Mouse (Mus musculus) CH12.LX (cell line): Measurements from ENCODE around the gene Cyp2t4. TPM values are rescaled to one million over a fixed set of nuclear protein-coding genes. Genes with fewer than 3 reads are reported as not detected.

Experiments used
- DNase-seq: peaks from one replicate; pipeline ENCODE4 v3.0.0-alpha.2; 2013; ENCODE audit errors: extremely low read depth
- H3K27ac ChIP-seq: 2 replicates; pipeline ENCODE4 v1.5.1; 2012; ENCODE audit warnings: low read depth, mild to moderate bottlenecking, control low read depth, moderate library complexity; ENCODE audit not compliant: insufficient read depth
- H3K27me3 ChIP-seq: replicated peaks from 2 replicates; pipeline ENCODE3; 2012; ENCODE audit warnings: inconsistent platforms
- H3K36me3 ChIP-seq, 2 experiments: replicated peaks in 1 of 2; 2 replicates each; pipeline versions ENCODE3 to v1.6.1; 2012; ENCODE audit warnings: inconsistent platforms in 1 of 2, low read length in 1 of 2, mild to moderate bottlenecking in 1 of 2, mixed read lengths in 1 of 2, moderate library complexity in 1 of 2; ENCODE audit not compliant: control insufficient read depth in 1 of 2, insufficient read depth in 1 of 2
- H3K4me1 ChIP-seq, 2 experiments: 2 replicates each; pipeline ENCODE4 v1.6.1; 2012; ENCODE audit warnings: inconsistent platforms in 1 of 2, moderate library complexity in 1 of 2; ENCODE audit not compliant: insufficient read depth in 2 of 2, control insufficient read depth in 1 of 2
- H3K4me2 ChIP-seq: 2 replicates; pipeline ENCODE4 v1.6.1; 2012; ENCODE audit warnings: low read depth, mild to moderate bottlenecking, control low read depth; ENCODE audit not compliant: poor library complexity, insufficient read depth, severe bottlenecking
- H3K4me3 ChIP-seq, 3 experiments: fragments of 150-350 bp in 1 of 3; sonication (generic) in 1 of 3; replicated peaks in 1 of 3; 2 replicates each; pipeline versions ENCODE3 to v1.5.1; 2011 to 2012; ENCODE audit warnings: low read depth in 2 of 3, low read length in 2 of 3, mild to moderate bottlenecking in 2 of 3, moderate library complexity in 2 of 3, control low read depth in 1 of 3, improper control_type of control experiment in 1 of 3, inconsistent platforms in 1 of 3, mixed read lengths in 1 of 3; ENCODE audit not compliant: poor library complexity in 1 of 3
- H3K79me2 ChIP-seq: replicated peaks from 2 replicates; pipeline ENCODE4 v1.6.1; 2012; ENCODE audit warnings: mild to moderate bottlenecking, moderate library complexity; ENCODE audit not compliant: control insufficient read depth, poor library complexity, insufficient read depth, severe bottlenecking; ENCODE audit errors: extremely low read depth
- H3K9ac ChIP-seq: 2 replicates; pipeline ENCODE4 v1.6.1; 2012; ENCODE audit warnings: low read depth, mild to moderate bottlenecking, control low read depth, moderate library complexity; ENCODE audit not compliant: insufficient read depth
- H3K9me3 ChIP-seq: replicated peaks from 2 replicates; pipeline ENCODE3; 2012; ENCODE audit warnings: low read length, inconsistent platforms, mixed read lengths
- CHD2 ChIP-seq: IDR thresholded peaks from 2 replicates; pipeline ENCODE4 v1.6.1; 2011; ENCODE audit warnings: low read length, improper control_type of control experiment
- CTCF ChIP-seq, 2 experiments: IDR thresholded peaks in 1 of 2; conservative IDR thresholded peaks in 1 of 2; 2 replicates each; pipeline ENCODE4 v1.5.1; 2011 to 2012; ENCODE audit warnings: low read depth in 2 of 2, low read length in 2 of 2, improper control_type of control experiment in 1 of 2, inconsistent platforms in 1 of 2, mild to moderate bottlenecking in 1 of 2, moderate library complexity in 1 of 2
- ETS1 ChIP-seq: conservative IDR thresholded peaks from 2 replicates; pipeline ENCODE4 v1.6.1; 2012; ENCODE audit warnings: low read depth, mild to moderate bottlenecking, inconsistent platforms, low read length, improper control_type of control experiment, moderate library complexity
- JUN ChIP-seq: IDR thresholded peaks from 2 replicates; pipeline ENCODE4 v1.6.1; 2011; ENCODE audit warnings: low read depth, mild to moderate bottlenecking, low read length, improper control_type of control experiment, moderate library complexity; ENCODE audit not compliant: insufficient read depth
- JUND ChIP-seq: conservative IDR thresholded peaks from 2 replicates; pipeline ENCODE4 v1.6.1; 2011; ENCODE audit warnings: low read depth, low read length, improper control_type of control experiment
- MAFK ChIP-seq: IDR thresholded peaks from 2 replicates; pipeline ENCODE4 v1.6.1; 2011; ENCODE audit warnings: low read length, improper control_type of control experiment; ENCODE audit not compliant: insufficient replicate concordance
- MEF2A ChIP-seq: IDR thresholded peaks from 2 replicates; pipeline ENCODE4 v1.6.1; 2014; ENCODE audit warnings: low read depth, mild to moderate bottlenecking, inconsistent platforms, low read length, improper control_type of control experiment, borderline replicate concordance
- MXI1 ChIP-seq: IDR thresholded peaks from 2 replicates; pipeline ENCODE4 v1.6.1; 2011; ENCODE audit warnings: mild to moderate bottlenecking, low read depth, low read length, improper control_type of control experiment
- NELFE ChIP-seq: IDR thresholded peaks from 2 replicates; pipeline ENCODE4 v1.6.1; 2011; ENCODE audit warnings: low read depth, low read length, improper control_type of control experiment
- POLR2AphosphoS2 ChIP-seq: IDR thresholded peaks from 2 replicates; pipeline ENCODE4 v1.6.1; 2011; ENCODE audit warnings: low read depth, low read length, improper control_type of control experiment
- RAD21 ChIP-seq: IDR thresholded peaks from 2 replicates; pipeline ENCODE4 v1.6.1; 2011; ENCODE audit warnings: low read depth, mild to moderate bottlenecking, low read length, improper control_type of control experiment, moderate library complexity
- SMC3 ChIP-seq: IDR thresholded peaks from 2 replicates; pipeline ENCODE4 v1.6.1; 2011; ENCODE audit warnings: low read depth, low read length, improper control_type of control experiment
- TBP ChIP-seq: conservative IDR thresholded peaks from 2 replicates; pipeline ENCODE4 v1.6.1; 2011; ENCODE audit warnings: low read depth, low read length, improper control_type of control experiment
- TCF12 ChIP-seq: IDR thresholded peaks from 2 replicates; pipeline ENCODE4 v1.6.1; 2014; ENCODE audit warnings: low read depth, mild to moderate bottlenecking, inconsistent platforms, low read length, improper control_type of control experiment
- UBTF ChIP-seq: IDR thresholded peaks from 2 replicates; pipeline ENCODE4 v1.6.1; 2012; ENCODE audit warnings: low read depth, mild to moderate bottlenecking, inconsistent platforms, low read length, improper control_type of control experiment, moderate library complexity
- USF1 ChIP-seq: IDR thresholded peaks from 2 replicates; pipeline ENCODE4 v1.6.1; 2014; ENCODE audit warnings: low read depth, mild to moderate bottlenecking, inconsistent platforms, low read length, improper control_type of control experiment
- USF2 ChIP-seq: conservative IDR thresholded peaks from 2 replicates; pipeline ENCODE4 v1.6.1; 2011; ENCODE audit warnings: low read depth, low read length, improper control_type of control experiment
- ZKSCAN1 ChIP-seq: IDR thresholded peaks from 2 replicates; pipeline ENCODE4 v1.6.1; 2012; ENCODE audit warnings: low read depth, inconsistent platforms, low read length, improper control_type of control experiment, borderline replicate concordance
- ZNF384 ChIP-seq: IDR thresholded peaks from 2 replicates; pipeline ENCODE4 v1.6.1; 2012; ENCODE audit warnings: low read depth, low read length, improper control_type of control experiment, inconsistent platforms
- dilution Hi-C: fragments of 300-500 bp; cut with MboI; formaldehyde crosslinking; loops from 2 replicates; pipeline ENCODE4 v1.14.3; 2020; ENCODE audit warnings: low sequenced_read_pairs; ENCODE audit not compliant: extremely low pct_unique_long_range_greater_than_20kb, extremely low pct_ligation_motif_present
- in situ Hi-C: fragments of 300-500 bp; cut with MboI; formaldehyde crosslinking; loops from 3 replicates; pipeline ENCODE4 v1.14.3; 2019; ENCODE audit warnings: low sequenced_read_pairs, low pct_ligation_motif_present, low pct_unique_long_range_greater_than_20kb, mixed read lengths
- polyA plus RNA-seq: library from polyadenylated mRNA; unstranded; fragments of >175 nt; gene quantifications from 2 replicates; pipeline ENCODE4 v1.2.1, GENCODE M21; 2012; ENCODE audit warnings: low read depth; ENCODE audit not compliant: insufficient read length
- total RNA-seq, 2 experiments: library from RNA; depleted of rRNA; stranded (reverse); fragments of 300-350 nt in 1 of 2; fragments of >200 nt in 1 of 2; gene quantifications; 2 replicates each; pipeline ENCODE4 v1.2.3; 2012 to 2014

The Cyp2t4 gene
- total and polyA plus RNA-seq, 3 experiments = 0.43 TPM; not detected in 2

- Histone ChIP-seq H3K79me2 (no peaks in the 10 kb centered on the region), H3K36me3 (no peaks in the 10 kb centered on the region), H3K27me3 (peaks cover 59% of the 10 kb centered on the region), H3K4me1 (no peaks in the 10 kb centered on the region), H3K9me3 (peaks cover 7% of the 10 kb centered on the region), H3K4me2 (no peak overlapping the region), H3K9ac (no peak overlapping the region), H3K27ac (no peak overlapping the region), H3K4me3 (no peak overlapping the region)
- in situ Hi-C loops (loop anchor here (25.0 kb wide), 1 partner anchor 366 kb away; the partner anchor contains the start of gene Cyp2b19), dilution Hi-C loops (no loop called here)
- TF ChIP-seq UBTF (no peak), USF1 (no peak), RAD21 (peak; percentile 68), SMC3 (peak; percentile 46), CTCF (conservative IDR thresholded peaks at IDR 0.05 in 1 of 2, IDR thresholded peaks at IDR 0.05 in 1 of 2; ENCODE audit: low read depth in 2 of 2, low read length in 2 of 2) (peak; percentile 40 to 66; a peak in 3 of 4 replicates)
- peak; percentile 36 for DNase-seq
Measured at GRCm38 (mm10) chr7:27128162-27128561, 25.4 kb upstream of the Cyp2t4 start.

GRCm38 (mm10) chr7:27128946-27129345, 24.6 kb upstream of the Cyp2t4 start:
- TF ChIP-seq MXI1 (no peak), TCF12 (no peak), ZKSCAN1 (no peak), JUND (no peak), USF2 (no peak), MEF2A (no peak), NELFE (no peak), MAFK (no peak), CHD2 (no peak), TBP (no peak), ZNF384 (no peak), RAD21 (no peak), POLR2AphosphoS2 (no peak), ETS1 (no peak), JUN (no peak)
- in situ Hi-C loops = loop anchor here (25.0 kb wide), 1 partner anchor 367 kb away; the partner anchor contains the start of gene Cyp2b19

More at GRCm38 (mm10) chr7:27128946-27129345, 24.6 kb upstream of the Cyp2t4 start:
- Histone ChIP-seq H3K4me2 (no peak overlapping the region), H3K4me1 (no peaks in the 10 kb centered on the region), H3K9ac (no peak overlapping the region), H3K79me2 (no peaks in the 10 kb centered on the region), H3K36me3 (no peaks in the 10 kb centered on the region), H3K27ac (no peak overlapping the region), H3K4me3 (no peak overlapping the region), H3K27me3 (peaks cover 63% of the 10 kb centered on the region), H3K9me3 (peaks cover 7% of the 10 kb centered on the region)
- no peak for DNase-seq
- dilution Hi-C loops = no loop called here
